Mouse (Mus musculus): ENCODE measurements at regions not wholly inside any gene's neighbourhood (a gene's known extent, or its start where the extent isn't known, plus 50 kb on each side); places are given as distances from the start of the nearest gene placed in this dataset.

- in situ Hi-C loops (cut with MboI; ENCODE audit: unreplicated experiment in 2 of 2), result loop anchor here (10.0 to 25.0 kb wide), 3 partner anchors 49 to 1196 kb away; no protein-coding TSS in a partner anchor
These were observed 1275.8 kb downstream of the Rpia start for GRCm38 (mm10) chr6:69516226-69516625.

GRCm38 (mm10) chr6:69507995-69508394, 1284.0 kb downstream of the Rpia start:
- in situ Hi-C loops (cut with MboI; ENCODE audit: unreplicated experiment in 2 of 2), result loop anchor here in 1 of 2 experiments (25.0 kb wide), 1 partner anchor 1204 kb away; no protein-coding TSS in a partner anchor

GRCm38 (mm10) chr6:69500056-69500455, 1292.0 kb downstream of the Rpia start:
- in situ Hi-C loops (cut with MboI; ENCODE audit: unreplicated experiment in 2 of 2), result loop anchor here in 1 of 2 experiments (5.0 to 25.0 kb wide), 2 partner anchors 58 to 1212 kb away; no protein-coding TSS in a partner anchor

Measured in v-Abl transformed pro-B cells (cell line).